9 mouse cellular contexts compared by ENCODE assay signal in the genomic region with DNA sequence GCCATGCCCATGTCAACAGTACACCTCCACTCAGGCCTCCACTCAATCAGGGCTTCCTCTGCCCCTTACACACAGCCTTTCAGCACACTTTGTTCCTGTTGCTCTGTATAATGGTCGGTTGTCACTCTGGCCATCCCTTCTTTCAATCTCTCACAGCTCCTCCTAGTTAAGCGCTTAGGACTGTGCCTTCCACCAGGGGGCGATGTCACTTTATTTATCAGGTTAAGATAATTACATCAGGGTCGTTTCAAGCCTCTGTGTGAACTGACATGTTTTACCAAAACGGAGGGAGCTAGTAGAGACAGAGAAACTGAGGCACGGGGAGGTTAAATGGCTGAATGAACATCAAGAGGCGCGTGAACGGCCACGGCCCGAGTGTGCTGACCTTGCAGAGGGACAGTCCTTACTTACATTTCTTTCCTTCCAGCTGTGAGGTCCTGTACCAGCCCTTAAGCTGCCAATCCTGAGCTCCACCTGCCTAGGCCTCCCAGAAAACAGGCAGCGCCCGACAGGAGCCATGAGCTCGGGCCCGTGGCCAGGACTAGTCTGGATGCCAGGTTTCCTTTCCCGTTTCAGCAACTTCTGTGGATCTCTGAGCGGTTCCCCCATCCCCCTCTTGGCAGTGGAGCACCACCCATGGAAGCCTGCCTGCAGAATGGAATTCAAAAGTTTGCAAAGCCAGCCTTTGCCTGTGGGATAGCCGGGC. TPM values are rescaled to one million over a fixed set of nuclear protein-coding genes. Genes with fewer than 3 reads are reported as not detected.
DNase-seq lines count a peak whose midpoint lies in the region; ATAC-seq and TF ChIP-seq lines count a peak whose summit lies in the region.
"Had no signal": no experiment of that assay in that cellular context is flagged by ENCODE, and none has a peak within 500 bp of the region (broad histone marks: within the 10 kb centered on the region; RNA-seq: fewer than 3 reads in every experiment).

No protein-coding gene starts in this region.

- peak overlapping the region; percentile 36 for H3K4me2 ChIP-seq in forebrain, embryonic 15.5 days (replicated peaks)
- peak overlapping the region; percentile 56 for H3K4me2 ChIP-seq in lung, embryonic 14.5 days

- no peak for TF ChIP-seq POLR2A in ES-Bruce4 (IDR thresholded peaks at IDR 0.05; ENCODE audit: insufficient read depth, low read length)

- TF ChIP-seq CTCF in ES-Bruce4 (IDR thresholded peaks at IDR 0.05; ENCODE audit: low read depth, low read length): peak; percentile 24
- TF ChIP-seq CTCF in lung, embryonic 14.5 days (IDR thresholded peaks at IDR 0.05; ENCODE audit: low read depth): peak; percentile 89

- no peak for TF ChIP-seq EP300 in ES-Bruce4 (IDR thresholded peaks at IDR 0.05; ENCODE audit: insufficient read depth, low read depth, low read length)

- no peaks in the 10 kb centered on the region for H3K4me1 ChIP-seq in ES-Bruce4 (ENCODE audit: control insufficient read depth, insufficient read depth, low read length)
- peaks cover 37% of the 10 kb centered on the region for H3K4me1 ChIP-seq in forebrain, embryonic 15.5 days
- peaks cover 23% of the 10 kb centered on the region for H3K4me1 ChIP-seq in lung, embryonic 14.5 days (ENCODE audit: insufficient read depth)

- peak; percentile 78 for DNase-seq in c-Kit-positive CD71-negative TER-119-negative erythroid progenitor cells, embryonic 14.5 days (ENCODE audit: low read depth)
- peak; percentile 84 to 85 for DNase-seq in heart, postnatal 36 days
- peak; percentile 73 to 80 for DNase-seq in layer of hippocampus, adult 8-10 months (ENCODE audit: low spot score in 2 of 2)
- DNase-seq in lung, embryonic 14.5 days: peak; percentile 95
- DNase-seq in retina, adult 2 months (ENCODE audit: low read depth, low spot score): peak; percentile 64
- peak; percentile 56 for DNase-seq in urinary bladder, adult 2 months (ENCODE audit: low spot score)

- H3K36me3 ChIP-seq in ES-Bruce4 (ENCODE audit: control insufficient read depth, insufficient read depth, low read length, poor library complexity, severe bottlenecking): no peaks in the 10 kb centered on the region
- H3K36me3 ChIP-seq in forebrain, embryonic 15.5 days: no peaks in the 10 kb centered on the region
- no peaks in the 10 kb centered on the region for H3K36me3 ChIP-seq in lung, embryonic 14.5 days (ENCODE audit: insufficient read depth)

- intact Hi-C loops in heart, postnatal 36 days (cut with DNase I): loop anchor here (1.0 kb wide), 1 partner anchor 20 kb away; no protein-coding TSS in a partner anchor

- 3% methylated on average over 18 of the region's 18 CpGs for WGBS in forebrain, embryonic 15.5 days
- 4% methylated on average over 18 of the region's 18 CpGs for whole genome bisulfite sequencing in lung, embryonic 14.5 days

- no peaks in the 10 kb centered on the region for H3K27me3 ChIP-seq in ES-Bruce4 (ENCODE audit: control insufficient read depth, insufficient read depth, low read length, poor library complexity, severe bottlenecking)
- H3K27me3 ChIP-seq in forebrain, embryonic 15.5 days: no peaks in the 10 kb centered on the region
- H3K27me3 ChIP-seq in lung, embryonic 14.5 days (ENCODE audit: insufficient read depth, low read length): no peaks in the 10 kb centered on the region

- no peaks in the 10 kb centered on the region for H3K9me3 ChIP-seq in ES-Bruce4 (replicated peaks; ENCODE audit: control insufficient read depth, insufficient read depth, low read length, poor library complexity, severe bottlenecking)
- no peaks in the 10 kb centered on the region for H3K9me3 ChIP-seq in forebrain, embryonic 15.5 days
- H3K9me3 ChIP-seq in lung, embryonic 14.5 days (ENCODE audit: low read depth, low read length): no peaks in the 10 kb centered on the region

- ATAC-seq in forebrain, embryonic 15.5 days (replicated peaks): peak; percentile 36
- 0 out of 2 replicates have a peak, but pooled peaks have one; percentile 9 for ATAC-seq in lung, embryonic 14.5 days (ENCODE audit: insufficient read depth)

- no peak overlapping the region for H3K27ac ChIP-seq in ES-Bruce4 (ENCODE audit: insufficient read depth, low read length)
- H3K27ac ChIP-seq in forebrain, embryonic 15.5 days (replicated peaks): peak overlapping the region; percentile 84
- H3K27ac ChIP-seq in lung, embryonic 14.5 days (ENCODE audit: low read depth): peak overlapping the region; percentile 34

- H3K4me3 ChIP-seq in ES-Bruce4 (ENCODE audit: low read depth, low read length): no peak overlapping the region
- H3K4me3 ChIP-seq in forebrain, embryonic 15.5 days: no peak overlapping the region
- H3K4me3 ChIP-seq in lung, embryonic 14.5 days (ENCODE audit: low read depth, low read length): no peak overlapping the region

- no peak overlapping the region for H3K9ac ChIP-seq in ES-Bruce4 (ENCODE audit: low read depth, poor library complexity, severe bottlenecking)
- 0 out of 2 replicates have a peak overlapping the region, but pooled peaks have one; percentile 15 for H3K9ac ChIP-seq in forebrain, embryonic 15.5 days (replicated peaks)
- H3K9ac ChIP-seq in lung, embryonic 14.5 days: peak overlapping the region; percentile 2; the same call in 1 of the 2 replicates

RNA-seq across cellular contexts. Expression of gene Cant1, which starts 4.5 kb away (rescaled TPM):
- polyA plus RNA-seq in ES-Bruce4 (2011; ENCODE audit: insufficient read depth, insufficient read length, low read depth, missing spikeins): 15.4 and 16.3 TPM in 2 replicates
- polyA plus RNA-seq in forebrain, embryonic 15.5 days (2015; fragmentation: Nextera tagmentation; extraction: Ambion mirVana): 28.9 and 31.6 TPM in 2 replicates
- 10 to 100 TPM; 16.4 to 18.3 TPM for total RNA-seq in heart, postnatal 36 days (2021)
- 10 to 100 TPM; 39.6 to 42.8 (median 41.1) TPM for total RNA-seq in layer of hippocampus, adult 8-10 months (2022)
- 27.7 and 31.4 TPM in 2 replicates for polyA plus RNA-seq in lung, embryonic 14.5 days (2014; fragmentation: Nextera tagmentation; extraction: Ambion mirVana)
- polyA plus RNA-seq in urinary bladder, adult 2 months (2012; rRNA removed): 38.2 and 41.2 TPM in 2 replicates

RNA-seq across cellular contexts. Expression of gene C1qtnf1, which starts 4.6 kb away (rescaled TPM):
- polyA plus RNA-seq in ES-Bruce4 (2011; ENCODE audit: insufficient read depth, insufficient read length, low read depth, missing spikeins): 2.1 and 2.4 TPM in 2 replicates
- polyA plus RNA-seq in forebrain, embryonic 15.5 days (2015; fragmentation: Nextera tagmentation; extraction: Ambion mirVana): 3.2 and 3.4 TPM in 2 replicates
- 10 to 100 TPM; 19.8 to 24.5 TPM for total RNA-seq in heart, postnatal 36 days (2021)
- 1 to 10 TPM; 3.1 to 6.0 (median 3.6) TPM for total RNA-seq in layer of hippocampus, adult 8-10 months (2022)
- polyA plus RNA-seq in lung, embryonic 14.5 days (2014; fragmentation: Nextera tagmentation; extraction: Ambion mirVana): 6.6 and 7.7 TPM in 2 replicates
- 31.7 and 38.1 TPM in 2 replicates for polyA plus RNA-seq in urinary bladder, adult 2 months (2012; rRNA removed)
- total RNA-seq: neutrophil, adult 5-6 weeks had no signal

RNA-seq across cellular contexts. Expression of gene Lgals3bp, which starts 21.5 kb away (rescaled TPM):
- polyA plus RNA-seq in ES-Bruce4 (2011; ENCODE audit: insufficient read depth, insufficient read length, low read depth, missing spikeins): 3.6 and 6.1 TPM in 2 replicates
- polyA plus RNA-seq in forebrain, embryonic 15.5 days (2015; fragmentation: Nextera tagmentation; extraction: Ambion mirVana): 2.6 TPM in 2 replicates
- total RNA-seq in heart, postnatal 36 days (2021): 10 to 100 TPM; 26.2 to 48.2 TPM
- total RNA-seq in layer of hippocampus, adult 8-10 months (2022): 100 to 1,000 TPM in 1 of 4 experiments, 10 to 100 TPM in 3; 17.0 to 100 (median 50.4) TPM
- 2.9 and 3.8 TPM in 2 replicates for polyA plus RNA-seq in lung, embryonic 14.5 days (2014; fragmentation: Nextera tagmentation; extraction: Ambion mirVana)
- polyA plus RNA-seq in urinary bladder, adult 2 months (2012; rRNA removed): 154 and 187 TPM in 2 replicates

RNA-seq across cellular contexts. Expression of gene Engase, which starts 53.2 kb away (rescaled TPM):
- 4.9 and 7.8 TPM in 2 replicates for polyA plus RNA-seq in ES-Bruce4 (2011; ENCODE audit: insufficient read depth, insufficient read length, low read depth, missing spikeins)
- polyA plus RNA-seq in forebrain, embryonic 15.5 days (2015; fragmentation: Nextera tagmentation; extraction: Ambion mirVana): 5.3 and 6.8 TPM in 2 replicates
- total RNA-seq in heart, postnatal 36 days (2021): 1 to 10 TPM; 5.4 to 7.4 TPM
- 10 to 100 TPM; 14.9 to 22.3 (median 19.0) TPM for total RNA-seq in layer of hippocampus, adult 8-10 months (2022)
- 7.0 and 10.5 TPM in 2 replicates for polyA plus RNA-seq in lung, embryonic 14.5 days (2014; fragmentation: Nextera tagmentation; extraction: Ambion mirVana)
- polyA plus RNA-seq in urinary bladder, adult 2 months (2012; rRNA removed): 14.0 and 15.4 TPM in 2 replicates

Comparison
In these comparisons a context has a peak if more than half of its experiments do, and no peak if none do; other contexts are left out.
1. RNA of gene Lgals3bp, which starts 21.5 kb away (polyA plus RNA-seq): 154 to 187 TPM in urinary bladder, adult 2 months; 3.6 to 6.1 TPM in ES-Bruce4, 2.9 to 3.8 TPM in lung, embryonic 14.5 days and 2.6 TPM in forebrain, embryonic 15.5 days; every median in the first group is over 10 times any median in the second.
2. Peak in every context shown above with its lines, with median percentiles within 50 percentile points of each other: DNase-seq.